In the genomic region with DNA sequence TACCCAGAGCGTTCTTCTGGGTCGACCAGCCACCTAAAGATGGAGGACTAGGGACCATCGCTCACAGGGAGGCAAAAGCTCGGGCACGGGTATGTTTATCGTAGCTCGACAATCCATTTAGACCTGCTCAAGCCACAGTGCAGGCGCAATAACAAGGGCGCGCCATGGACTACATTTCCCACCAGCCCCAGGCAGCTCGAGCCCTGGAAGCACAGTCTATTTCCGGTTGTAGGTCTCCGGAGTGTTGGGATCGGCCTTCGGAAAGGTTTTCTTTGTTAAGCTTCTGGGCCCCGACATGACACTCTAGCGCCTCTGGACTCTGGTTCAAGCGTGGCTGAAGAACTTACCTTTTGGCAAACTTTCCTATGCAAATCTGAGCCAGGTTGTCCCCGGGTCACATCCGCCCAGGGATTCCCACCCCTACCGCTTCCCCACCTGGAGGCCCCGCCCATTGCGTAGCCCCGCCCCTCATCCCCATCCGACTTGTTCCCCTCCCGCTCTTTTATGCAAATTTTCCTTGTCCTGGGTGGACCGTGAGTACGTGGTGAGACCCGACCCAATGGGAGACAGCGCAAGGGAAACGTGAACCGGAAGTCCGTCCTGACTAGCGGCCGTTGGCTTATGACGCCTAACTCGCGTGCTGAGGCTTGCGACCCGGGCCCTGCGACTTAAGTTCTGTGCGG, we compare ENCODE assay signal across 8 mouse cellular contexts. TPM values are rescaled to one million over a fixed set of nuclear protein-coding genes. Genes with fewer than 3 reads are reported as not detected.
DNase-seq lines count a peak whose midpoint lies in the region; ATAC-seq and TF ChIP-seq lines count a peak whose summit lies in the region.

TSS of gene Zfp263 (plus strand) at position 591 of the 683 bp plus-strand sequence.

- WGBS in kidney, embryonic 14.5 days: under 1% methylated on average over 42 of the region's 42 CpGs
- under 1% methylated on average over 42 of the region's 42 CpGs for WGBS in limb, embryonic 15.5 days

- peaks cover 20% of the 10 kb centered on the region for H3K4me1 ChIP-seq in bone marrow macrophage, adult 2 months (ENCODE audit: control insufficient read depth, insufficient read depth, low read length)
- no peaks in the 10 kb centered on the region for H3K4me1 ChIP-seq in embryonic fibroblast, embryonic 13.5 days (ENCODE audit: control insufficient read depth, insufficient read depth, low read length)
- H3K4me1 ChIP-seq in kidney, embryonic 14.5 days (ENCODE audit: control insufficient read depth, insufficient read depth, low read length): peaks cover 9% of the 10 kb centered on the region
- peaks cover 20% of the 10 kb centered on the region for H3K4me1 ChIP-seq in limb, embryonic 15.5 days

- peak within 1 kb of the TSS; percentile 84 for H3K4me2 ChIP-seq in kidney, embryonic 14.5 days (replicated peaks; ENCODE audit: low read depth, low read length)
- H3K4me2 ChIP-seq in limb, embryonic 15.5 days: peak within 1 kb of the TSS; percentile 83

- H3K27me3 ChIP-seq in kidney, embryonic 14.5 days (ENCODE audit: control insufficient read depth, insufficient read depth, low read length): no peaks in the 10 kb centered on the region
- no peaks in the 10 kb centered on the region for H3K27me3 ChIP-seq in limb, embryonic 15.5 days

- no peak for TF ChIP-seq POLR2A in bone marrow macrophage, adult 2 months (IDR thresholded peaks at IDR 0.05; ENCODE audit: borderline replicate concordance, low read depth, low read length)
- TF ChIP-seq POLR2A in embryonic fibroblast, embryonic 13.5 days (IDR thresholded peaks at IDR 0.05; ENCODE audit: low read depth, low read length): peak; percentile 88

- peak within 1 kb of the TSS; percentile 91 for H3K27ac ChIP-seq in bone marrow macrophage, adult 2 months (ENCODE audit: insufficient read depth, low read depth, low read length)
- peak within 1 kb of the TSS; percentile 50 for H3K27ac ChIP-seq in embryonic fibroblast, embryonic 13.5 days (ENCODE audit: insufficient read depth, low read length)
- peak within 1 kb of the TSS; percentile 86 for H3K27ac ChIP-seq in kidney, embryonic 14.5 days (ENCODE audit: low read depth, low read length)
- peak within 1 kb of the TSS; percentile 96 for H3K27ac ChIP-seq in limb, embryonic 15.5 days

- peak; percentile 98 for ATAC-seq in kidney, embryonic 14.5 days (ENCODE audit: low FRiP score, low TSS enrichment)
- peak; percentile 99 for ATAC-seq in limb, embryonic 15.5 days (ENCODE audit: insufficient number of reproducible peaks, low FRiP score, low TSS enrichment, low read depth)

- H3K4me3 ChIP-seq in bone marrow macrophage, adult 2 months (ENCODE audit: insufficient read depth, low read length): peak within 1 kb of the TSS; percentile 93
- H3K4me3 ChIP-seq in embryonic fibroblast, embryonic 13.5 days (ENCODE audit: insufficient read depth, low read length): peak within 1 kb of the TSS; percentile 99
- H3K4me3 ChIP-seq in kidney, embryonic 14.5 days (ENCODE audit: low read length): peak within 1 kb of the TSS; percentile 83
- H3K4me3 ChIP-seq in limb, embryonic 15.5 days: peak within 1 kb of the TSS; percentile 85

- H3K36me3 ChIP-seq in kidney, embryonic 14.5 days (ENCODE audit: control insufficient read depth, insufficient read depth, low read length): peaks cover 20% of the 10 kb centered on the region
- H3K36me3 ChIP-seq in limb, embryonic 15.5 days: peaks cover 28% of the 10 kb centered on the region

- no peak for TF ChIP-seq CTCF in bone marrow macrophage, adult 2 months (IDR thresholded peaks at IDR 0.05; ENCODE audit: low read depth, low read length)
- no peak for TF ChIP-seq CTCF in embryonic fibroblast, embryonic 13.5 days (IDR thresholded peaks at IDR 0.05; ENCODE audit: borderline replicate concordance, insufficient read depth, low read length)

- H3K9me3 ChIP-seq in kidney, embryonic 14.5 days (ENCODE audit: control insufficient read depth, low read length): peaks cover 8% of the 10 kb centered on the region; the same call in 1 of the 2 replicates
- peaks cover 8% of the 10 kb centered on the region; the same call in 1 of the 2 replicates for H3K9me3 ChIP-seq in limb, embryonic 15.5 days

- peak within 1 kb of the TSS; percentile 72 for H3K9ac ChIP-seq in kidney, embryonic 14.5 days (ENCODE audit: low read depth, low read length)
- H3K9ac ChIP-seq in limb, embryonic 15.5 days: peak within 1 kb of the TSS; percentile 89

- peak; percentile 99 for DNase-seq in 416B (ENCODE audit: low read depth)
- peak; percentile 94 to 95 for DNase-seq in heart, adult 9 months (ENCODE audit: low spot score in 2 of 2)
- peak; percentile 83 to 88 for DNase-seq in monocyte, adult 2 months (ENCODE audit: low read depth in 1 of 2, low spot score in 2 of 2)
- peak; percentile 87 to 92 for DNase-seq in spleen, postnatal 4 days (ENCODE audit: low spot score in 2 of 2)

RNA-seq across cellular contexts. Expression of gene Zfp263, which starts in this region (rescaled TPM):
- polyA plus RNA-seq in bone marrow macrophage, adult 2 months (2012; ENCODE audit: insufficient read depth, insufficient read length, missing spikeins): 81.0 and 85.1 TPM in 2 replicates
- polyA plus RNA-seq in embryonic fibroblast, embryonic 13.5 days (2011; ENCODE audit: insufficient read length, low read depth, missing spikeins): 14.4 and 16.9 TPM in 2 replicates
- 26.9 and 29.4 TPM in 2 replicates for polyA plus RNA-seq in kidney, embryonic 14.5 days (2014; fragmentation: Nextera tagmentation; extraction: Ambion mirVana)
- polyA plus RNA-seq in limb, embryonic 15.5 days (2015; fragmentation: Nextera tagmentation; extraction: Ambion mirVana): 45.3 and 46.4 TPM in 2 replicates

Comparison
In these comparisons a context has a peak if more than half of its experiments do, and no peak if none do; other contexts are left out.
1. Peak in every context shown above with its lines: DNase-seq, ATAC-seq, H3K4me3 ChIP-seq and H3K27ac ChIP-seq.